Mouse (Mus musculus) ES-E14 (cell line): Measurements from ENCODE around the gene Tor3a. TPM values are rescaled to one million over a fixed set of nuclear protein-coding genes. Genes with fewer than 3 reads are reported as not detected.

ENCODE experiments used
- DNase-seq: peaks from one replicate; pipeline ENCODE4 v3.0.0-alpha.2; 2013; ENCODE audit warnings: low read depth, low spot score
- H3K27ac ChIP-seq: 2 replicates; pipeline ENCODE4 v1.5.1; 2012; ENCODE audit warnings: low read depth, mild to moderate bottlenecking, low read length, moderate library complexity, mixed read lengths; ENCODE audit not compliant: poor library complexity, insufficient read depth, severe bottlenecking
- H3K36me3 ChIP-seq: 2 replicates; pipeline ENCODE4 v1.6.1; 2012; ENCODE audit warnings: mild to moderate bottlenecking, low read length, moderate library complexity, mixed read lengths; ENCODE audit not compliant: control insufficient read depth, poor library complexity, insufficient read depth, severe bottlenecking
- H3K4me1 ChIP-seq, 2 experiments: fragments of 150-350 bp in 1 of 2; sonication (generic) in 1 of 2; 2 replicates each; pipeline ENCODE4 v1.6.1; 2012; ENCODE audit warnings: low read length in 2 of 2, mild to moderate bottlenecking in 1 of 2, mixed read lengths in 1 of 2; ENCODE audit not compliant: control insufficient read depth in 2 of 2, insufficient read depth in 2 of 2, poor library complexity in 1 of 2
- H3K4me3 ChIP-seq, 2 experiments: fragments of 150-350 bp in 1 of 2; sonication (generic) in 1 of 2; 2 replicates each; pipeline ENCODE4 v1.5.1; 2012; ENCODE audit warnings: low read length in 2 of 2, low read depth in 1 of 2, mild to moderate bottlenecking in 1 of 2, mixed read lengths in 1 of 2; ENCODE audit not compliant: insufficient read depth in 1 of 2, poor library complexity in 1 of 2, severe bottlenecking in 1 of 2
- H3K9ac ChIP-seq: 2 replicates; pipeline ENCODE4 v1.6.1; 2012; ENCODE audit warnings: low read depth, mild to moderate bottlenecking, low read length, mixed read lengths; ENCODE audit not compliant: poor library complexity, insufficient read depth, severe bottlenecking
- H3K9me3 ChIP-seq: fragments of 150-350 bp; sonication (generic); 2 replicates; pipeline ENCODE4 v1.6.1; 2012; ENCODE audit warnings: low read depth, mild to moderate bottlenecking, low read length; ENCODE audit not compliant: control insufficient read depth, insufficient read depth
- CHD2 ChIP-seq: IDR thresholded peaks from 2 replicates; pipeline ENCODE4 v1.6.1; 2014; ENCODE audit warnings: mild to moderate bottlenecking, low read depth, low read length, inconsistent platforms
- HCFC1 ChIP-seq: IDR thresholded peaks from 2 replicates; pipeline ENCODE4 v1.6.1; 2012; ENCODE audit warnings: low read length, inconsistent platforms, borderline replicate concordance; ENCODE audit not compliant: insufficient read depth
- MAFK ChIP-seq: IDR thresholded peaks from 2 replicates; pipeline ENCODE4 v1.6.1; 2014; ENCODE audit warnings: mild to moderate bottlenecking, low read depth, low read length, inconsistent platforms; ENCODE audit not compliant: insufficient read depth
- ZC3H11A ChIP-seq: IDR thresholded peaks from 2 replicates; pipeline ENCODE4 v1.6.1; 2012; ENCODE audit warnings: low read depth, mild to moderate bottlenecking, inconsistent platforms, low read length, borderline replicate concordance
- ZNF384 ChIP-seq: IDR thresholded peaks from 2 replicates; pipeline ENCODE4 v1.6.1; 2012; ENCODE audit warnings: low read depth, low read length, inconsistent platforms
- in situ Hi-C, 2 experiments: fragments of 600-800 bp; cut with MboI; formaldehyde crosslinking; loops; one replicate each; pipeline ENCODE4 v1.15.1; 2025; ENCODE audit warnings: low sequenced_read_pairs in 2 of 2, inconsistent platforms in 1 of 2; ENCODE audit not compliant: unreplicated experiment in 2 of 2
- total RNA-seq: library from RNA; depleted of rRNA; stranded (reverse); fragments of 300-350 nt; gene quantifications from 2 replicates; pipeline ENCODE4 v1.2.3, GENCODE M21; 2012

The Tor3a gene
- total RNA-seq, 1 experiment = 17.2 TPM

- Histone ChIP-seq H3K9ac (no peak overlapping the region), H3K9me3 (no peaks in the 10 kb centered on the region), H3K4me3 (no peak overlapping the region), H3K36me3 (peaks cover 2% of the 10 kb centered on the region; the same call in 1 of the 2 replicates), H3K4me1 (peaks cover 7 to 16% of the 10 kb centered on the region in 2 experiments), H3K27ac (no peak overlapping the region)
- in situ Hi-C loops = no loop called here
- DNase-seq = no peak
- no peak for TF ChIP-seq ZC3H11A
- no peak for TF ChIP-seq HCFC1
- no peak for TF ChIP-seq ZNF384
- TF ChIP-seq CHD2 = no peak
- no peak for TF ChIP-seq MAFK
Observed at GRCm38 (mm10) chr1:156617811-156618210, 56.3 kb downstream of the Tor3a start.

- H3K9ac ChIP-seq = peak overlapping the region; percentile 36; the same call in 1 of the 2 replicates
- TF ChIP-seq ZNF384 = no peak
- TF ChIP-seq HCFC1 = no peak
- no peak for TF ChIP-seq MAFK
- no peak for TF ChIP-seq ZC3H11A
- TF ChIP-seq CHD2 = no peak
- no peaks in the 10 kb centered on the region for H3K9me3 ChIP-seq
- H3K4me3 ChIP-seq = no peak overlapping the region
- H3K36me3 ChIP-seq = peaks cover 2% of the 10 kb centered on the region; the same call in 1 of the 2 replicates
- no peak overlapping the region for H3K27ac ChIP-seq
- in situ Hi-C loops = no loop called here
- peaks cover 7 to 16% of the 10 kb centered on the region in 2 experiments for H3K4me1 ChIP-seq
- DNase-seq = no peak
Observed at GRCm38 (mm10) chr1:156616989-156617598, 57.1 kb downstream of the Tor3a start.

GRCm38 (mm10) chr1:156615381-156616133 is 58.6 kb downstream of the Tor3a start:
- Histone ChIP-seq H3K4me1 (peaks cover 7 to 15% of the 10 kb centered on the region in 2 experiments), H3K27ac (peak overlapping the region; percentile 47; the same call in 1 of the 2 replicates), H3K9ac (peak overlapping the region; percentile 20; the same call in 1 of the 2 replicates), H3K4me3 (peak overlapping the region; percentile 45 to 68), H3K9me3 (no peaks in the 10 kb centered on the region; the same call in 1 of the 2 replicates), H3K36me3 (peaks cover 2% of the 10 kb centered on the region; the same call in 1 of the 2 replicates)
- in situ Hi-C loops = no loop called here
- peak; percentile 80 for DNase-seq
- TF ChIP-seq ZNF384 = no peak
- TF ChIP-seq ZC3H11A = no peak
- no peak for TF ChIP-seq MAFK
- no peak for TF ChIP-seq CHD2
- no peak for TF ChIP-seq HCFC1

GRCm38 (mm10) chr1:156614710-156615109 is 59.4 kb downstream of the Tor3a start:
- in situ Hi-C loops = no loop called here
- no peak overlapping the region for H3K27ac ChIP-seq
- no peaks in the 10 kb centered on the region; the same call in 1 of the 2 replicates for H3K9me3 ChIP-seq
- no peak overlapping the region for H3K4me3 ChIP-seq
- no peak overlapping the region for H3K9ac ChIP-seq
- H3K36me3 ChIP-seq = peaks cover 2% of the 10 kb centered on the region; the same call in 1 of the 2 replicates
- DNase-seq = no peak
- TF ChIP-seq HCFC1 (no peak), MAFK (no peak), CHD2 (no peak), ZC3H11A (no peak)
- H3K4me1 ChIP-seq = peaks cover 7 to 13% of the 10 kb centered on the region in 2 experiments
